Mouse (Mus musculus): ENCODE data around the gene Bora. TPM values are rescaled to one million over a fixed set of nuclear protein-coding genes. Genes with fewer than 3 reads are reported as not detected.

Gene Bora
- total and polyA plus RNA-seq, 2 experiments, result 0.28 to 0.55 TPM

DNA sequence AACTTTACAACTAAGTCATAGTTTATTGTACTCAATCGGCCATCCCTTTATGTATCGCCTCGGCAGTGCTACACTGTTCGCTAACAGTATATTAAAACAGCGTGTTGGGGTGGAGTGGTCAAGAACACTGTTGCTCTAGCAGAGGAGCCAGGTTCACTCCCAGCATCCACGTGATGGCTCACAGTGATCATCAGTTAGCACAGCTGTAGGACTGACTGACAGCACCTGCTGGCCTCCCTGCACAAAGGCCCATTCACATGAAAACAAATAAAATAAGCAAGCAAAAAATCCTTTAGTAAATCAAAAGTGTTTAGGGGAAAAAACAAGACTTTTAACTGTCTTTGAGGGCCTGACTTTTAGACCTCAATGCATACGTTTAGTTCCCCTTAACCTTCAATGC, 42.9 kb downstream of the Bora start:
- 94% methylated on average over 7 of the region's 7 CpGs for WGBS
- Histone ChIP-seq H3K27ac (replicated peaks; ENCODE audit: insufficient read depth, low read depth, low read length) (no peak overlapping the region), H3K36me3 (ENCODE audit: control insufficient read depth, insufficient read depth, low read length) (peaks cover 55% of the 10 kb centered on the region), H3K4me3 (ENCODE audit: insufficient read depth, low read depth, low read length) (no peak overlapping the region), H3K79me2 (ENCODE audit: control insufficient read depth, insufficient read depth, low read length) (no peaks in the 10 kb centered on the region), H3K27me3 (ENCODE audit: control insufficient read depth, insufficient read depth, low read length) (no peaks in the 10 kb centered on the region), H3K9ac (ENCODE audit: low read depth, low read length) (no peak overlapping the region), H3K4me1 (ENCODE audit: control insufficient read depth, insufficient read depth, low read length) (no peaks in the 10 kb centered on the region)
- no peak for TF ChIP-seq CTCF (IDR thresholded peaks at IDR 0.05; ENCODE audit: low read depth, low read length)
- TF ChIP-seq POLR2A (IDR thresholded peaks at IDR 0.05; ENCODE audit: extremely low read depth, insufficient read depth, low read length), result no peak
- no peak for DNase-seq (ENCODE audit: extremely low read depth, low read depth, low spot score)

DNA sequence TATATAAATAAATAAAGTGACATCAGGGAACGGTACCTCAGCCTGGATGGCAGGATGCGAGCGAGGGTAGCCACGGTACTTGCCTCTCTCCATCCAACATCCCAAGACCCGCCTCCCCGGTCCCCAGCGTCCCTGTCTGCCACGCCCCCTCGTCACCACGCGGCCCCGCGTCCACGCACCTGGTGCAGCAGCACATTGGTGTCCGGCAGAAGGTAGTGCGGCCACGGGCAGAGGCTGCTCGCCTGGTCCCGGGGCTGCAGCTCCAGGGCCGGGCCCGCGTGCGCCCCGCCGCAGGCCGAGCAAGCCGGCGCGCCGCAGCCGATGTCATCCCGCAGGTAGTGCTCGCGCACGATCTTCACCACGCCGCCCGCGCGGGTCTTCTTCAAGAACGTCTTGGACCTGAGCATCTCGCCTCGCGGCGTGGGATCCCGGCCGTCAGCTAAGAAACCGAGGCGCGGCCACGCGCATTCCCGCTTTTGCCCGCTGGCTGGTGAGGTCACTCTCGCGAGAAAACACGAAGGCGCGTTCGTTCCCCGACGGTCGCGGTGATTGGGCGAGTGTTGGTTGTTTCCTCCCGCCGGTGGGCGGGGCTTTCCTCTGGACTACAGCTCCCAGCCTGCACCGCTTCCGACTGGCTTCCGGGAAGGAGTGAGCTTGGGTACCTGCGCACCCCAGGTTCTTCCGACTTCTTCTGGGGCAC, 53.4 kb downstream of the Bora start, which contains the start of the genes Pibf1 and Dis3:
Gene Pibf1, plus strand, starts transcription at position 158 of the 700 bp plus-strand sequence.
Gene Dis3, minus strand, starts transcription at position 504 of the 700 bp plus-strand sequence.
- DNase-seq (ENCODE audit: extremely low read depth, low read depth, low spot score), result peak; percentile 84
- H3K4me3 ChIP-seq (ENCODE audit: insufficient read depth, low read depth, low read length), result peak within 1 kb of the TSS; percentile 87
- H3K4me1 ChIP-seq (ENCODE audit: control insufficient read depth, insufficient read depth, low read length), result no peaks in the 10 kb centered on the region; the same call in 1 of the 2 replicates
- H3K27me3 ChIP-seq (ENCODE audit: control insufficient read depth, insufficient read depth, low read length), result no peaks in the 10 kb centered on the region
- WGBS, result under 1% methylated on average over 73 of the region's 73 CpGs
- H3K79me2 ChIP-seq (ENCODE audit: control insufficient read depth, insufficient read depth, low read length), result peaks cover 3% of the 10 kb centered on the region; the same call in 1 of the 2 replicates
- no peak within 1 kb of the TSS for H3K27ac ChIP-seq (replicated peaks; ENCODE audit: insufficient read depth, low read depth, low read length)
- peaks cover 15% of the 10 kb centered on the region for H3K36me3 ChIP-seq (ENCODE audit: control insufficient read depth, insufficient read depth, low read length)
- TF ChIP-seq POLR2A (IDR thresholded peaks at IDR 0.05; ENCODE audit: extremely low read depth, insufficient read depth, low read length) (peak; percentile 31; the same call in 1 of the 2 replicates), CTCF (IDR thresholded peaks at IDR 0.05; ENCODE audit: low read depth, low read length) (no peak)
- H3K9ac ChIP-seq (ENCODE audit: low read depth, low read length), result peak within 1 kb of the TSS; percentile 83

- DNase-seq (ENCODE audit: extremely low read depth, low read depth, low spot score), result no peak
- 4% methylated on average over 20 of the region's 20 CpGs for WGBS
- H3K79me2 ChIP-seq (ENCODE audit: control insufficient read depth, insufficient read depth, low read length), result peaks cover 3% of the 10 kb centered on the region; the same call in 1 of the 2 replicates
- TF ChIP-seq POLR2A (IDR thresholded peaks at IDR 0.05; ENCODE audit: extremely low read depth, insufficient read depth, low read length) (no peak), CTCF (IDR thresholded peaks at IDR 0.05; ENCODE audit: low read depth, low read length) (no peak)
- H3K27me3 ChIP-seq (ENCODE audit: control insufficient read depth, insufficient read depth, low read length), result no peaks in the 10 kb centered on the region
- peak overlapping the region; percentile 66 for H3K9ac ChIP-seq (ENCODE audit: low read depth, low read length)
- H3K4me3 ChIP-seq (ENCODE audit: insufficient read depth, low read depth, low read length), result peak overlapping the region; percentile 81
- no peak overlapping the region for H3K27ac ChIP-seq (replicated peaks; ENCODE audit: insufficient read depth, low read depth, low read length)
- H3K4me1 ChIP-seq (ENCODE audit: control insufficient read depth, insufficient read depth, low read length), result no peaks in the 10 kb centered on the region; the same call in 1 of the 2 replicates
- peaks cover 20% of the 10 kb centered on the region for H3K36me3 ChIP-seq (ENCODE audit: control insufficient read depth, insufficient read depth, low read length)
Measured at GRCm38 (mm10) chr14:99099967-99100587, 54.1 kb downstream of the Bora start.

- peaks cover 15% of the 10 kb centered on the region for H3K36me3 ChIP-seq (ENCODE audit: control insufficient read depth, insufficient read depth, low read length)
- no peak for DNase-seq (ENCODE audit: extremely low read depth, low read depth, low spot score)
- H3K79me2 ChIP-seq (ENCODE audit: control insufficient read depth, insufficient read depth, low read length), result peaks cover 3% of the 10 kb centered on the region; the same call in 1 of the 2 replicates
- no peaks in the 10 kb centered on the region for H3K27me3 ChIP-seq (ENCODE audit: control insufficient read depth, insufficient read depth, low read length)
- H3K9ac ChIP-seq (ENCODE audit: low read depth, low read length), result no peak overlapping the region
- WGBS, result 95% methylated on average over 4 of the region's 4 CpGs
- no peak overlapping the region for H3K27ac ChIP-seq (replicated peaks; ENCODE audit: insufficient read depth, low read depth, low read length)
- H3K4me1 ChIP-seq (ENCODE audit: control insufficient read depth, insufficient read depth, low read length), result no peaks in the 10 kb centered on the region; the same call in none of the 2 replicates
- TF ChIP-seq CTCF (IDR thresholded peaks at IDR 0.05; ENCODE audit: low read depth, low read length) (no peak), POLR2A (IDR thresholded peaks at IDR 0.05; ENCODE audit: extremely low read depth, insufficient read depth, low read length) (no peak)
- no peak overlapping the region for H3K4me3 ChIP-seq (ENCODE audit: insufficient read depth, low read depth, low read length)
Measured at GRCm38 (mm10) chr14:99103050-99103449, 57.0 kb downstream of the Bora start.

- H3K9ac ChIP-seq (ENCODE audit: low read depth, low read length), result no peak overlapping the region
- peaks cover 16% of the 10 kb centered on the region for H3K36me3 ChIP-seq (ENCODE audit: control insufficient read depth, insufficient read depth, low read length)
- H3K27me3 ChIP-seq (ENCODE audit: control insufficient read depth, insufficient read depth, low read length), result no peaks in the 10 kb centered on the region
- H3K4me3 ChIP-seq (ENCODE audit: insufficient read depth, low read depth, low read length), result no peak overlapping the region
- 92% methylated on average over 6 of the region's 6 CpGs for WGBS
- no peak for DNase-seq (ENCODE audit: extremely low read depth, low read depth, low spot score)
- H3K79me2 ChIP-seq (ENCODE audit: control insufficient read depth, insufficient read depth, low read length), result no peaks in the 10 kb centered on the region; the same call in 1 of the 2 replicates
- H3K4me1 ChIP-seq (ENCODE audit: control insufficient read depth, insufficient read depth, low read length), result no peaks in the 10 kb centered on the region; the same call in 1 of the 2 replicates
- H3K27ac ChIP-seq (replicated peaks; ENCODE audit: insufficient read depth, low read depth, low read length), result no peak overlapping the region
- TF ChIP-seq CTCF (IDR thresholded peaks at IDR 0.05; ENCODE audit: low read depth, low read length) (no peak), POLR2A (IDR thresholded peaks at IDR 0.05; ENCODE audit: extremely low read depth, insufficient read depth, low read length) (no peak)
Measured at GRCm38 (mm10) chr14:99104542-99105123, 58.6 kb downstream of the Bora start.

Measured in liver, adult 2 months (tissue).